Mouse (Mus musculus): ENCODE results near the gene Lgals9.

- TF ChIP-seq CTCF (IDR thresholded peaks at IDR 0.05; ENCODE audit: control insufficient read depth, insufficient read depth, low read length) (no peak), POLR2A (IDR thresholded peaks at IDR 0.05; ENCODE audit: borderline replicate concordance, control insufficient read depth, low read depth, low read length) (no peak)
Measured at GRCm38 (mm10) chr11:78971746-78972145, 13.0 kb downstream of the Lgals9 start.
